Mouse (Mus musculus): ENCODE results near the gene Ttc17. TPM values are rescaled to one million over a fixed set of nuclear protein-coding genes. Genes with fewer than 3 reads are reported as not detected.
A peak's percentile ranks its signal among the peaks of the same experiment; 100 is the strongest.

Ttc17 gene
- total and polyA plus RNA-seq, 2 experiments from 2014 or later = 19.1 to 22.9 TPM

DNA sequence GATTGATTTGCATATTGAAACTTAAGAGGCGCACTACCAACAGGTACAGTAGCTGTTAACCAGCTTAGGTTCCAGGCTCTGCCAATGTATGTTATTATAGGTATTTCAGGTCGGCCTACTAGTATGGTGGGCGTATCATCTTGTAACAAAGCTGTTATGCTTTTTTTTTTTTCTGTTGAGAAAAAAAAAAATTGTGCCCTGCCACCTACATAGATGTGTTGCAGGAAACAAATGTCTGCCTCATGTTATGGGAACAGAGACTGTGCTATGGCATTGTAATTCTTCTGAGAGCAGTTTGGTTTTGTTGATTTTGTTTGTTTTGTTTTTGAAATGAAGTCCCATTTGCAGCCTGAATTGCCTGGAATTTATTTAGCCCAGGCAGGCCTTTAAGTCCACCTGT, 952 bp upstream of the Ttc17 start:
- Histone ChIP-seq H3K36me3 (ENCODE audit: insufficient read depth, low read length) (peaks cover 7% of the 10 kb centered on the region; the same call in 1 of the 2 replicates), H3K27ac (no peak overlapping the region), H3K27me3 (ENCODE audit: insufficient read depth, low read length) (no peaks in the 10 kb centered on the region), H3K9ac (replicated peaks; ENCODE audit: low read length) (peak overlapping the region; percentile 76; the same call in 1 of the 2 replicates), H3K4me3 (ENCODE audit: low read length) (peak overlapping the region; percentile 68), H3K9me3 (ENCODE audit: low read length) (no peaks in the 10 kb centered on the region), H3K4me1 (ENCODE audit: insufficient read depth, low read length) (peaks cover 18% of the 10 kb centered on the region), H3K4me2 (ENCODE audit: low read depth, low read length) (peak overlapping the region; percentile 72)
- DNase-seq (ENCODE audit: low spot score) = no peak
- 37% methylated on average over 3 of the region's 3 CpGs for WGBS
- 0 out of 2 replicates have a peak, but pooled peaks have one; percentile 0 for ATAC-seq
- TF ChIP-seq CTCF (IDR thresholded peaks at IDR 0.05; ENCODE audit: low read depth) = no peak

DNA sequence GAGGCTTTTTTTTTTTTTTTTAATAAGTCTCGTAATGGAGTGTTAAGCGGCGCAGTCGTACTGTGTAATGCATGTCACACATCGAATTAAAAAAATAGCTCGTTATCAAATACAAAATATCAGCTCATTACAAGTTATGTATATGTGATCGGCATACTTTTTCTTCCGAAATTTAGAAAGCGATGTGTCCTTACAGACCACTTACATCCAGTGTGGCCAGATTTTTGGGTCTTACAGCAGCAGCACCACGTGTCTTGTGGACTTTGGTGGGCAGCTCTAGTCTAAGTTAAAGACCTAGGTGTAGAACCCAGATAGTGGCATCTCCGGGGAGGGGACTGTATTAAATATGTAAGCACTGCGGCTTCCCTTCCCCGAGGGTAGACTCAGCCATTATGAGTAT, 532 bp upstream of the Ttc17 start:
- WGBS = 1% methylated on average over 13 of the region's 13 CpGs
- no peak for DNase-seq (ENCODE audit: low spot score)
- Histone ChIP-seq H3K27me3 (ENCODE audit: insufficient read depth, low read length) (no peaks in the 10 kb centered on the region), H3K4me1 (ENCODE audit: insufficient read depth, low read length) (peaks cover 18% of the 10 kb centered on the region), H3K36me3 (ENCODE audit: insufficient read depth, low read length) (peaks cover 7% of the 10 kb centered on the region; the same call in 1 of the 2 replicates), H3K9me3 (ENCODE audit: low read length) (no peaks in the 10 kb centered on the region), H3K4me2 (ENCODE audit: low read depth, low read length) (peak overlapping the region; percentile 72), H3K4me3 (ENCODE audit: low read length) (peak overlapping the region; percentile 68), H3K27ac (no peak overlapping the region), H3K9ac (replicated peaks; ENCODE audit: low read length) (peak overlapping the region; percentile 76)
- peak; percentile 18; the same call in 1 of the 2 replicates for ATAC-seq
- no peak for TF ChIP-seq CTCF (IDR thresholded peaks at IDR 0.05; ENCODE audit: low read depth)

DNA sequence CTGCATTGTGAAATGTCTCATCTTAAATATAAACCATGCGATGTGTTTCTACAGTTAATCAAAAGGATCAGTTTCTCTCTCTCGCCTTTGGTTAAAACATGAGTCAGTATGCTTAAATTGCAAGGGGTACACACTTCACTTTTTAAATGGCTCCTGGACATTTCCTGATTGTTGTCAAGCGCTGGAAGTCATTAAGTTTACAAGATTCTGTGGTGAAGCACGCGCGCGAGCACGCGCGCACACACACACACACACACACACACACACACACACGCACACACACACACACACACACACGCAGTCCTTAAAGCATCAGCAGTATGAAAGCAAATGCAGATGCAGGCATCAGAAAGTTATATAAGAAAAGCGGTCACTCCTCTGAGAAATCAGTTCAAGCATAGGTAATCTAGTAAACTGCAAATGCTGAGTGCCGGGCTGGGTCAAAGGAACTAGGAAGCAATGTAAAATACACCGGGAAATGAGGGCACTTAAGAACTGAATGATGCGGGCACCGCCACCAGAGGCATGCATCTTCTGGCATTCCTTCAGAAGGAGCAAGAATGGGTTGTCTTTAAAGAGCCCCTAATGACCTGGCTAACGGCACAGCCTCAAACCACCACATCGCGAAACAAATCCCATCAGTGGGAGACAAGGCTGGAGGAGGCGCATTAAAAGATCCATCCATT, 949 bp downstream of the Ttc17 start:
- Histone ChIP-seq H3K9ac (replicated peaks; ENCODE audit: low read length) (peak overlapping the region; percentile 76), H3K4me1 (ENCODE audit: insufficient read depth, low read length) (peaks cover 18% of the 10 kb centered on the region), H3K4me2 (ENCODE audit: low read depth, low read length) (peak overlapping the region; percentile 62), H3K27ac (peak overlapping the region; percentile 85), H3K27me3 (ENCODE audit: insufficient read depth, low read length) (no peaks in the 10 kb centered on the region), H3K4me3 (ENCODE audit: low read length) (peak overlapping the region; percentile 68), H3K9me3 (ENCODE audit: low read length) (no peaks in the 10 kb centered on the region), H3K36me3 (ENCODE audit: insufficient read depth, low read length) (peaks cover 3% of the 10 kb centered on the region; the same call in 1 of the 2 replicates)
- peak; percentile 48 for TF ChIP-seq CTCF (IDR thresholded peaks at IDR 0.05; ENCODE audit: low read depth)
- WGBS = 7% methylated on average over 21 of the region's 21 CpGs
- peak; percentile 65 for DNase-seq (ENCODE audit: low spot score)
- ATAC-seq = peak; percentile 48

DNA sequence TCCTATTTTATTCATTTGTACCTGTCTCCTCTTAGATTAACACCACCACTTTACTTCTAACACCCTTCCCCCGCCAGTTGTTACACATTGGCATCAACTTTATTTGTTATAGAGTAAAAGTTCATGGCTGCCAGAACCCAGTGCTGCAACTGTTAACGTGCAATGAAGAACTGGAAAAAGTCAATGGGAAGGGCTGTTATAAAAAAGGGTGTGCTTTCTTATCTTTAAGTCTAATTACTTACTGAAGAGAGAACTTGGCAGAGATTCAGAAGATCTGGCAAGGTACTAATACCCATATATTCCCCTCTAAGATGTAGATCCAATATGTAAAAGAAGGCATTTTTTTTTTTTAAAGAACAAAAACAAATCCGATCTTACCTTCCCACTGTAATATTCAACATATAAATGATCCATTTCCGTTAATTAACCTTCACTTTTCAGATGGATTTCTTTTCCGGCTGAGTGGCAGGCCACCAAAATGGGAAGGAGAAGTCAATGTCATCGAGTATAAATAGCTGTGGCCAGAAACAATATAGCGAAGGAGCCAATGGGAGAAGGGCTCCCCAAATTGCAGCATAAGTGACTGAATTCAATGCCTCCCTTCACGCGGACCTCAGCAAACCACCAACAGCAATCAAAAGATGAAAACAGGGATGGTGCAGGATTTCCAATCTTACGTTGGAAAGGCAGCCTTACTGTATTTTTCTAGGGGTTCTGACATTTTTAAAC, 1.8 kb downstream of the Ttc17 start:
- H3K9me3 ChIP-seq (ENCODE audit: low read length) = no peaks in the 10 kb centered on the region
- H3K36me3 ChIP-seq (ENCODE audit: insufficient read depth, low read length) = no peaks in the 10 kb centered on the region
- no peak overlapping the region for H3K27ac ChIP-seq
- peak overlapping the region; percentile 68 for H3K4me3 ChIP-seq (ENCODE audit: low read length)
- DNase-seq (ENCODE audit: low spot score) (no peak), ATAC-seq (no peak)
- peak overlapping the region; percentile 62 for H3K4me2 ChIP-seq (ENCODE audit: low read depth, low read length)
- no peak for TF ChIP-seq CTCF (IDR thresholded peaks at IDR 0.05; ENCODE audit: low read depth)
- peaks cover 18% of the 10 kb centered on the region for H3K4me1 ChIP-seq (ENCODE audit: insufficient read depth, low read length)
- H3K27me3 ChIP-seq (ENCODE audit: insufficient read depth, low read length) = no peaks in the 10 kb centered on the region
- no peak overlapping the region for H3K9ac ChIP-seq (replicated peaks; ENCODE audit: low read length)
- 54% methylated on average over 10 of the region's 10 CpGs for WGBS

GRCm38 (mm10) chr2:94402561-94402960, 3.9 kb downstream of the Ttc17 start:
- H3K36me3 ChIP-seq (ENCODE audit: insufficient read depth, low read length) = no peaks in the 10 kb centered on the region
- ATAC-seq (no peak), DNase-seq (ENCODE audit: low spot score) (no peak)
- no peak for TF ChIP-seq CTCF (IDR thresholded peaks at IDR 0.05; ENCODE audit: low read depth)
- H3K4me1 ChIP-seq (ENCODE audit: insufficient read depth, low read length) = peaks cover 32% of the 10 kb centered on the region
- no peak overlapping the region for H3K27ac ChIP-seq
- H3K27me3 ChIP-seq (ENCODE audit: insufficient read depth, low read length) = no peaks in the 10 kb centered on the region
- H3K9me3 ChIP-seq (ENCODE audit: low read length) = no peaks in the 10 kb centered on the region
- H3K4me2 ChIP-seq (ENCODE audit: low read depth, low read length) = no peak overlapping the region
- no peak overlapping the region for H3K4me3 ChIP-seq (ENCODE audit: low read length)
- 95% methylated on average over 1 of the region's 1 CpGs for WGBS
- H3K9ac ChIP-seq (replicated peaks; ENCODE audit: low read length) = no peak overlapping the region

GRCm38 (mm10) chr2:94402096-94402495, 4.4 kb downstream of the Ttc17 start:
- no peak for DNase-seq (ENCODE audit: low spot score)
- H3K9ac ChIP-seq (replicated peaks; ENCODE audit: low read length) = no peak overlapping the region
- ATAC-seq = no peak
- H3K4me1 ChIP-seq (ENCODE audit: insufficient read depth, low read length) = peaks cover 29% of the 10 kb centered on the region
- H3K9me3 ChIP-seq (ENCODE audit: low read length) = no peaks in the 10 kb centered on the region
- 69% methylated on average over 7 of the region's 7 CpGs for WGBS
- no peak overlapping the region for H3K4me2 ChIP-seq (ENCODE audit: low read depth, low read length)
- no peaks in the 10 kb centered on the region for H3K27me3 ChIP-seq (ENCODE audit: insufficient read depth, low read length)
- TF ChIP-seq CTCF (IDR thresholded peaks at IDR 0.05; ENCODE audit: low read depth) = no peak
- H3K4me3 ChIP-seq (ENCODE audit: low read length) = no peak overlapping the region
- no peaks in the 10 kb centered on the region for H3K36me3 ChIP-seq (ENCODE audit: insufficient read depth, low read length)
- no peak overlapping the region for H3K27ac ChIP-seq
